Mouse (Mus musculus): ENCODE measurements around the gene Slc19a1. TPM values are rescaled to one million over a fixed set of nuclear protein-coding genes. Genes with fewer than 3 reads are reported as not detected.
A peak's percentile ranks its signal among the peaks of the same experiment; 100 is the strongest.

The Slc19a1 gene
- total and polyA plus RNA-seq, 2 experiments from 2014 or later = 36.7 to 39.7 TPM

DNA sequence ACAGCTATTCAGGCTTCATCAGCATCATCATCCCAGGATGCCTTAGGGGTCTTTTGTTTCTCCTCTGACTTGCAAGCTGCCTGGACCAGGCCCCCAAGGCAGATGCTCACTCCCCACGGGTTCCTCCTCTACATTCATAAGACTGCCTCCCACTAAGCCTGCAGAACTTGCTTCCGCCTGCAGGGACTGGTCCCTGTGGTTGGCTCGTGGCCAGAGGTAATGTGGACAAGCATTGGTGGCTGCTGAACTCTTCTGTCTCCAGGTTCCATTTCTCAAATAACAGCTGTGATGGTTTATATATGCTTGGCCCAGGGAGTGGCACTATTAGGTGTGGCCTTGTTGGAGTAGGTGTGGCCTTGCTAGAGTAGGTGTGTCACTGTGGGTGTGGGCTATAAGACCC, 29.4 kb downstream of the Slc19a1 start:
- Histone ChIP-seq H3K27ac (ENCODE audit: low read depth, low read length) (no peak overlapping the region), H3K27me3 (ENCODE audit: insufficient read depth, low read length) (no peaks in the 10 kb centered on the region), H3K9me3 (ENCODE audit: low read length) (no peaks in the 10 kb centered on the region), H3K4me2 (ENCODE audit: low read depth) (no peak overlapping the region), H3K36me3 (ENCODE audit: insufficient read depth) (no peaks in the 10 kb centered on the region), H3K4me1 (ENCODE audit: insufficient read depth) (no peaks in the 10 kb centered on the region), H3K9ac (no peak overlapping the region), H3K4me3 (ENCODE audit: low read depth, low read length) (no peak overlapping the region)
- TF ChIP-seq CTCF (IDR thresholded peaks at IDR 0.05; ENCODE audit: low read depth) = no peak
- DNase-seq = no peak
- WGBS = 65% methylated on average over 3 of the region's 3 CpGs
- ATAC-seq = no peak

DNA sequence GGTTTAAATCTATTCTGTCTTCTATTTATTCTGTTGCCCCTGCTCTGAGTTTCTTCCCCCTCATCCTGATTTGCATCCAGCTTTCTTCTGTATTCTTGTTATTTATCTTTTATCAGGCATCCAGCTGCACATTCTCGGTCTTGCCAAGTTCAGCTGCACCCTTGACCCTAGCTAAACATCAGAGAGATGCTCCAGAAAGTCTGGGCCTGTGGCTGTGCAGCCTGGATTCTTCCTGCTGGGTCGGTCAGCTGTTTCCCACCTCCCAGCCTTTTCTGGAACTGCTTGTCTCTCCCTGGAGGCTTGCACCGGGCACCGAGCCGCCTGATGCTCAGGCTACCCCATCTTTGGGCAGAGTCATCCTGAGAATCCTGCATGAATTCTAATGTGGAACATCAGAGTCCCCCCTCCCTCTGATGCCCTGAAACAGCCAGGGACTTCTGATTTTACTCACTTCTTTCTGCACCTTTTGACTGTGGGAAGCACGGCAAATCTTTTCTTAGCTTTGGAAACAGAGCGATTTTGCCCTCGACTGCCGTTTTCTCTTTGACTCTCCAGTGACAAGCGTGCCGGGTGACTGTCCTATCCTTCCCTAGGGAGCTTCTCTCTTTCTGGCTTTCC, 30.5 kb downstream of the Slc19a1 start:
- no peaks in the 10 kb centered on the region for H3K36me3 ChIP-seq (ENCODE audit: insufficient read depth)
- no peaks in the 10 kb centered on the region for H3K9me3 ChIP-seq (ENCODE audit: low read length)
- no peak overlapping the region for H3K27ac ChIP-seq (ENCODE audit: low read depth, low read length)
- no peak overlapping the region for H3K9ac ChIP-seq
- H3K4me1 ChIP-seq (ENCODE audit: insufficient read depth) = no peaks in the 10 kb centered on the region
- ATAC-seq (no peak), DNase-seq (no peak)
- 80% methylated on average over 11 of the region's 11 CpGs for WGBS
- no peak overlapping the region for H3K4me2 ChIP-seq (ENCODE audit: low read depth)
- H3K4me3 ChIP-seq (ENCODE audit: low read depth, low read length) = no peak overlapping the region
- no peak for TF ChIP-seq CTCF (IDR thresholded peaks at IDR 0.05; ENCODE audit: low read depth)
- H3K27me3 ChIP-seq (ENCODE audit: insufficient read depth, low read length) = no peaks in the 10 kb centered on the region

DNA sequence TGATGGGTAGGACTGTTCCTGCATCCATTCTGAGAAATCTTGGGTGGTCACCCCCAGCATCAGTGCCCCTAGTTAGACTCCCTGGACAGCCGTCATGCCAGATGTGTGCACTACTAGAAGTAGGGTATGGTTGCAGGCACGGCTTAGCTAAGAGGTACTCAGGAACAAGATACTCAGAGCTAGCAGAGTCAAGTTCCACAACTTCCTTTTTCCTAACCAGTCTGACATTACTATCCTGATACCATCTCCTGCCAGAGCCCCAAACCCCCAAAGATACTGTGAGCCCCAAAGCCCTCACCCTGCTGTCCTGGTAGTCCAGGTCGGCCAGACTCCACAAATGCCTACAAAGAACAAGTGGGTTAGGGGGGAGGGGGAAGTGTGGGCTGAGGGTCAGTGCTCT, 32.2 kb downstream of the Slc19a1 start:
- Histone ChIP-seq H3K9me3 (ENCODE audit: low read length) (no peaks in the 10 kb centered on the region), H3K27me3 (ENCODE audit: insufficient read depth, low read length) (no peaks in the 10 kb centered on the region), H3K36me3 (ENCODE audit: insufficient read depth) (no peaks in the 10 kb centered on the region), H3K9ac (no peak overlapping the region), H3K4me3 (ENCODE audit: low read depth, low read length) (no peak overlapping the region), H3K4me1 (ENCODE audit: insufficient read depth) (no peaks in the 10 kb centered on the region), H3K27ac (ENCODE audit: low read depth, low read length) (no peak overlapping the region), H3K4me2 (ENCODE audit: low read depth) (no peak overlapping the region)
- ATAC-seq = no peak
- WGBS = 94% methylated on average over 3 of the region's 3 CpGs
- DNase-seq = no peak
- no peak for TF ChIP-seq CTCF (IDR thresholded peaks at IDR 0.05; ENCODE audit: low read depth)

- Histone ChIP-seq H3K36me3 (ENCODE audit: insufficient read depth) (no peaks in the 10 kb centered on the region), H3K4me1 (ENCODE audit: insufficient read depth) (no peaks in the 10 kb centered on the region), H3K9ac (no peak overlapping the region), H3K4me3 (ENCODE audit: low read depth, low read length) (no peak overlapping the region), H3K27me3 (ENCODE audit: insufficient read depth, low read length) (no peaks in the 10 kb centered on the region), H3K9me3 (ENCODE audit: low read length) (no peaks in the 10 kb centered on the region), H3K27ac (ENCODE audit: low read depth, low read length) (no peak overlapping the region), H3K4me2 (ENCODE audit: low read depth) (no peak overlapping the region)
- no peak for DNase-seq
- peak; percentile 31 for TF ChIP-seq CTCF (IDR thresholded peaks at IDR 0.05; ENCODE audit: low read depth)
- no peak for ATAC-seq
Measured at GRCm38 (mm10) chr10:77064659-77065058, 32.6 kb downstream of the Slc19a1 start.

GRCm38 (mm10) chr10:77068469-77068868, 36.4 kb downstream of the Slc19a1 start:
- ATAC-seq (no peak), DNase-seq (no peak)
- Histone ChIP-seq H3K9me3 (ENCODE audit: low read length) (no peaks in the 10 kb centered on the region), H3K4me1 (ENCODE audit: insufficient read depth) (no peaks in the 10 kb centered on the region), H3K9ac (no peak overlapping the region), H3K27ac (ENCODE audit: low read depth, low read length) (no peak overlapping the region), H3K36me3 (ENCODE audit: insufficient read depth) (no peaks in the 10 kb centered on the region), H3K27me3 (ENCODE audit: insufficient read depth, low read length) (no peaks in the 10 kb centered on the region), H3K4me3 (ENCODE audit: low read depth, low read length) (no peak overlapping the region), H3K4me2 (ENCODE audit: low read depth) (no peak overlapping the region)
- TF ChIP-seq CTCF (IDR thresholded peaks at IDR 0.05; ENCODE audit: low read depth) = no peak
- 92% methylated on average over 7 of the region's 7 CpGs for WGBS

- no peak overlapping the region for H3K4me3 ChIP-seq (ENCODE audit: low read depth, low read length)
Measured at GRCm38 (mm10) chr10:77070072-77070471, 38.0 kb downstream of the Slc19a1 start.

DNA sequence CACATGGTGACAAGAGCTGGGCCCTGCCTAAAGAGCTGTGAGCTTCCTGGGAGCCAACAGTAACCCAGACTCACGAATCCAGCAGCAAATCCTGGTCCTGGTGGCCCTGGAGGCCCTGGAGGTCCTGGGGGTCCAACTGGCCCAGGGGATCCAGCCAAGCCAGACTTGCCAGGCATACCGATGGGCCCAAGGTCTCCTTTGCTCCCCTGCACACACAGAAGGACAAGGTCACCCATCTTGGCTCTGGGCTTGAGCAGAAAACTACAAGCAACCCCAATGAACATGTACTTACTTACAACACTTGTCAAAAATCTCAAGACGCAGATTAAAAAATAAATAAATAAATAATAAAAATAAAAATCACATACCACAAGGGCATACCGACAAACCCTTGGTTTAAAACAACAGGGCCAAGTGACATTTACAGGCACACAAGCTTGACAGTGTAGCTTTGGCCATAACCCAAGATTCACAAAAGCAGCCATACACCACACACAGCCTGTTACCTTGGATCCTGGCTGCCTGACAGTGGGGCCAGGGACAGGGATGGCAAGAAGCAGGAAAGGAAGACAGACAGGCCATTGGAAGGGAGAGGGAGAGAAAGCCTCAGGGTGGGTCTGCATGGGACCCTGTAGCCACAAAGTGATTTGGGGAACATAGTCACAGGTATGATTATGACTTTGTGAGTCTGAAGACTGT, 42.4 kb downstream of the Slc19a1 start:
- no peaks in the 10 kb centered on the region for H3K4me1 ChIP-seq (ENCODE audit: insufficient read depth)
- 0 out of 2 replicates have a peak, but pooled peaks have one; percentile 34 for ATAC-seq
- H3K27me3 ChIP-seq (ENCODE audit: insufficient read depth, low read length) = no peaks in the 10 kb centered on the region
- DNase-seq = no peak
- H3K27ac ChIP-seq (ENCODE audit: low read depth, low read length) = no peak overlapping the region
- H3K4me3 ChIP-seq (ENCODE audit: low read depth, low read length) = no peak overlapping the region
- 76% methylated on average over 4 of the region's 4 CpGs for WGBS
- TF ChIP-seq CTCF (IDR thresholded peaks at IDR 0.05; ENCODE audit: low read depth) = no peak
- no peak overlapping the region for H3K9ac ChIP-seq
- H3K4me2 ChIP-seq (ENCODE audit: low read depth) = no peak overlapping the region
- H3K9me3 ChIP-seq (ENCODE audit: low read length) = no peaks in the 10 kb centered on the region
- H3K36me3 ChIP-seq (ENCODE audit: insufficient read depth) = no peaks in the 10 kb centered on the region

More at GRCm38 (mm10) chr10:77070072-77070471, 38.0 kb downstream of the Slc19a1 start:
- peak; percentile 32; the same call in 1 of the 2 replicates for ATAC-seq
- Histone ChIP-seq H3K27ac (ENCODE audit: low read depth, low read length) (no peak overlapping the region), H3K9me3 (ENCODE audit: low read length) (no peaks in the 10 kb centered on the region), H3K4me2 (ENCODE audit: low read depth) (no peak overlapping the region), H3K36me3 (ENCODE audit: insufficient read depth) (no peaks in the 10 kb centered on the region), H3K9ac (no peak overlapping the region), H3K27me3 (ENCODE audit: insufficient read depth, low read length) (no peaks in the 10 kb centered on the region), H3K4me1 (ENCODE audit: insufficient read depth) (no peaks in the 10 kb centered on the region)
- WGBS = 55% methylated on average over 4 of the region's 4 CpGs
- DNase-seq = peak; percentile 27
- peak; percentile 80 for TF ChIP-seq CTCF (IDR thresholded peaks at IDR 0.05; ENCODE audit: low read depth)

Measured in forebrain, postnatal 0 days (tissue).